Mouse (Mus musculus): ENCODE measurements around the gene Gmnn.
"Not testable (repeated sequence)": the region's sequence is repeated elsewhere in the genome, so short reads cannot be mapped to it uniquely, and the experiment has no call there.

Gmnn gene

DNA sequence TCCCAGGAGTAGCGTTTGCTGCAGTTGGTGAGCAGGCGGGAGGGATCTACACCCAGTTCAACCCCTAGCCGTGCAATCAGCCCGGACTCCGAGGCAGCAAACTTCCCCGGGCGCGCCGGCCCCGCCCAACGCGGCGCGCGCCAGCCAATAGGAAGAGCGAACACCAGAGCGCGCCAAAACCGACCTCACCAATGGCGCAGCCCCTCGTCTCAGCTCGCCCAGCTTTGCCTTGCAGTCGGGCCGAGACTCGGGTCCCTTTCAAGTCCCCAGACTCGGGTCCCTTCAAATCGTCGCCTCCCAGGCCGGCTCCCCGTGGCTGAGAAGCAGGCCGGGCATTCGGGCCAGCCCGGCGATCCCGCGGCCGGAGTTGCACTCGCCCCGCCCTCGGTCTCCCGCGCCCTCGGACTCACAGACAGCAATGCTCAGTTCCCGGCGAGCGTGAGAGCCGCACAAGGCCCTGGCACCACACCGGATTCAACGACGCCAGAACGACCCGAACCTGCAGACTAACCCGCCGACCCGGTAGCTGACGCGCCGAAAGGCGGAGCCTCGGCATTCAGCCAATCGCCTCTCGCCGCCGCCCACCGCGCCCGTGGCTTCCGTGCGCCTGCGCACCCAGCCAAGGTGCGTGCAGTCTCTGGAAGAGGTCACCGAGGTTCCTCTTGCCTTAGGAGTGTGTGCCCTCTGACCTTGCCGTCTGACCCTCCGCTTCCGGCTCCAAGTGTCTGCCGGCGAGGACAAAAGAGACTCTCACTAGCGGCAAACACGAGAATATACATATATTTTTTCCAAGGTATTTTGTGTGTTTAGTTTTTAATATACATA lies at the start of gene Gmnn:
Gene Gmnn, minus strand, starts transcription at position 521 of the 825 bp plus-strand sequence.
- peak; percentile 87 to 94 for DNase-seq

- DNase-seq = peak; percentile 64 to 75
Observed at GRCm38 (mm10) chr13:24806079-24806478, 44.4 kb upstream of the Gmnn start.

- DNase-seq = no peak
Observed at GRCm38 (mm10) chr13:24803196-24803595, 41.5 kb upstream of the Gmnn start.

DNA sequence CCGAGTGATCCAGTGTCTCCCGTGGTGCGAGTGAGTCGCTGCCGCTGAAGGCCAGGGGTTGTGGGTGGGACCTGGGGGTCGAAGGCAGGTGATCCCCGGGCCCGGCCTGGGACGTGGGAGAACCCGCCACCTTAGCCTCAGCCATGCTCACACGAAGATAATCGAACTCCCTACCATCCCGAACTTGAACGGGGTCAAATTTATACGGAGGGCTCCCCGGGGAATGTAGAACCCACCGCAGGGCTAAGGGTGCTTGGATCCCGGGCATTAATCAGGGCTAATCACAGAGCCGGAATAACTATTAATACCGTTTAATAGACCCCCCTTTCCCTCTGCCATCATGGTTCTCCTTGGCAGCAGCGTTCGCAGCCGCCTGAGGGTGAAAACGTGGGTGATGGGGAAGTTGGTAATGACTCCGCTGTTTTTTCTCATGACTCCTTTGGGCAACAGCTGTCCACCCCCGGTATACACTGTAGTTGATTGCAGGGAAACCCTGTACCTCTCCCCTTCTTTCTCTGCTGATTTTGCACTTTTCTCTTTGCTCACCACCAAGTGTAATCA lies 40.5 kb upstream of the Gmnn start:
- DNase-seq = peak in 1 of 2 experiments; percentile 37

GRCm38 (mm10) chr13:24801308-24801921 lies 39.7 kb upstream of the Gmnn start, which contains the start of gene BC005537:
BC005537 (plus strand) TSS chr13:24801657.
- peak in 1 of 2 experiments; percentile 63 for DNase-seq

- DNase-seq = peak; percentile 98 to 99
Observed at GRCm38 (mm10) chr13:24800674-24801307, 39.1 kb upstream of the Gmnn start.

GRCm38 (mm10) chr13:24799925-24800673 lies 38.4 kb upstream of the Gmnn start:
- peak; percentile 45 to 53 for DNase-seq

DNA sequence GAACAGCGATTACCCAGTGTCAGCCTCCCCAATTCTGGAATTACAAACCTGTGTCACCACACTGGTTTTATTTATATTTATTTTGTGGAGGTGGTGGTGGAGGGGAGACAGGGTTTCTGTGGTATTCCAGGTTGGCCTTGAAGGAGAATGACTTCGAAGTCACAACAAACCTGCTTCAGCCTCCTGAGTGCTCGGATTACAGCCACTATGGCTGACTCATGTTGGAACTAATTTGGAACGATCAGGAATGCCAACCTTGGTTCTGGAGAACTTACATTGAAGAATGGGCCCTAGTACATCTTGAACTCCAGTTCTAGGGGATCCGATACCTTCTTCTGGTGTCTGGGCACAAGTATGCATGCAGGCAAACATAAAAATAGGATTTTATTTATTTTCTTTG lies 37.7 kb upstream of the Gmnn start:
- no peak for DNase-seq

- DNase-seq = no peak
Observed at GRCm38 (mm10) chr13:24798686-24799085, 37.0 kb upstream of the Gmnn start.

DNA sequence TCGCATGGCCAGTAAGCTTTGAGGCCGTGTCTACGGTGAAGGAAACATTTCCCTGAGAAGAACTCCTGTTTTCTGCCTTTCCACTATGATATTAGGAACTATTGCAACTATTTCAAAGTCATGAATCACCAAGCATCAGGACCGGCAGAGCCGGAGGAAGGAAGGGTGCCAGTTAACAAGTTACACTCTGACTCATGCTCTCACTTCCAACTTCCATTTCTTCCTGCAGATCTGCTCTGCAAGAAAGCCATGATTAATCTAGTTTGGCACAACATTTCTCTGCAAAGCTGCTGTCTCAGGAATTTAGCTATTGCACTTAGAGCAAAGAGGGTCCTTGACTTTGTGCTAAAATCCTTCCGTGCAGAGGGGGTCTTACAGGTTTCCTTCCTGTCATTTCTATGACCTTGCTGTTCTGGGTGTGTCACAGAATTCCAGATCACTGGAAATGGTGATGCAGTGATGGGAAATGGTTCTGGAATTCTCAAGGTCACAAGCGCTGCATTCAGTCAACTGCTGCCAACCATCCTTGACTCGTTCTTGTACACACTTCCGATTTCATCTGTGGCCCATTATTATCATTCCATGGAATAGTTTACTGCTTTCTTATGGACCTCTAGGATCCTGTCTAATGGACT lies 30.8 kb upstream of the Gmnn start:
- no peak for DNase-seq

GRCm38 (mm10) chr13:24791349-24791748 lies 29.6 kb upstream of the Gmnn start:
- no peak for DNase-seq

DNA sequence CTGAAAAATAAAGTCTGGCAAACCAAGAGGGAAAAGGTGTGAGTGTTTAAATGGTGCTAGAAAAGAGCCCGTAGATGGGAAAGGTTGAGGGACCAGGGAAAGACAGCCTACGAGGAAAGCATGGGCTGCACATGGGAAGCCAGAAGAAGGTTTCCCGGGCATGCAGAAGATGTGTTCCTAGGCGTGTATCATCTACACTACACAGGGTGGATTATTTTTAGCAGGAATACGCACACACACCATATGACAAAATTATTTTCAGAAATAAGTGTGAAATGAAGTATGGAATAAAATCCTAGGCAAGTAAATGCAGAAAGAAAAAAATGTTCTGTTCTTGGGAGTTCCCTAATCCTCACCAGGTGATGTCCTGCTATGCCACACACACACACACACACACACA lies 25.8 kb upstream of the Gmnn start:
- DNase-seq = no peak

DNA sequence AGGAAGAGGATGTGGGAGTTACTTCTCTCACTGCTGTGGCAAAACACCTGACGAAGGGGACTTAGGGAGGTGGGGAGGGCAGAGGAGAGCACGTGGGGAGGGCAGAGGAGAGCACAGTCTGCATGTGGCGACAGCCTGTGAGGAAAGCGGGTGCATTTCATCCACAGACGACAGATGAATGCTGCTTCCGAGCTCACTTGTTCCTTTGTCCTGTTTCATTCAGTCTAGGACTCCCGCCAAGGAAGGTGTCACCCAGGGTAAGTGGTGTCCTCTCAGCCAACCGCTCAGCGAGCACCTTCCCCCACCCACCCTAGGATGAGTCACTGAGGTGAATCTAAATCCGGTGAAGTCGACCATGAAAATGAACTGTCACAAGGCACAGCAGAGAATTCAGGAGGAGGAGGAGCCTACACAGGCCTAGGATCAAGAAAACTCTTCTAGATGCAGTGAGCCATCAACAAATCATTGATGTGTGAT lies 24.3 kb upstream of the Gmnn start:
- peak; percentile 70 to 78 for DNase-seq

GRCm38 (mm10) chr13:24781916-24782315 lies 20.2 kb upstream of the Gmnn start:
- peak in 1 of 2 experiments; percentile 28 for DNase-seq

GRCm38 (mm10) chr13:24778706-24779380 lies 17.1 kb upstream of the Gmnn start:
- DNase-seq = no peak

DNA sequence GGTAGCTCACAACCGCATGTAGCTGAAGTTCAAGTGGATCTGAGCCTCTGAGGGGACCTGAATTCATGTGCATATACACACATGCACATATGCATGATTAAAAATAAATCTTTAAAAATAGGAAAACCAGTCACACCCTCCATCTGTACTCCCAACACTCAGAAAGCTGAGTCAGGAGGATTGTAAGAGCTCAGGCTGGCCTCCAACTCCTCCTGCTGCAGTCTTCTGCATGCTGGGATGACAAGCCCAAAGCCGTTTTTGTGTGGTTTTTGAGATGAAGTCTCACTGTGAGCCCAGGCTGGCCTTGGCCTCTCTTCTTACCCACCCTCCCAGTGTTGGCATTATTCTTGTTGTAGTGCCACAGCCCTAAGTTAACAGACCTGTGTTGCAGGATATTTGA lies 16.3 kb upstream of the Gmnn start:
- DNase-seq = no peak

DNA sequence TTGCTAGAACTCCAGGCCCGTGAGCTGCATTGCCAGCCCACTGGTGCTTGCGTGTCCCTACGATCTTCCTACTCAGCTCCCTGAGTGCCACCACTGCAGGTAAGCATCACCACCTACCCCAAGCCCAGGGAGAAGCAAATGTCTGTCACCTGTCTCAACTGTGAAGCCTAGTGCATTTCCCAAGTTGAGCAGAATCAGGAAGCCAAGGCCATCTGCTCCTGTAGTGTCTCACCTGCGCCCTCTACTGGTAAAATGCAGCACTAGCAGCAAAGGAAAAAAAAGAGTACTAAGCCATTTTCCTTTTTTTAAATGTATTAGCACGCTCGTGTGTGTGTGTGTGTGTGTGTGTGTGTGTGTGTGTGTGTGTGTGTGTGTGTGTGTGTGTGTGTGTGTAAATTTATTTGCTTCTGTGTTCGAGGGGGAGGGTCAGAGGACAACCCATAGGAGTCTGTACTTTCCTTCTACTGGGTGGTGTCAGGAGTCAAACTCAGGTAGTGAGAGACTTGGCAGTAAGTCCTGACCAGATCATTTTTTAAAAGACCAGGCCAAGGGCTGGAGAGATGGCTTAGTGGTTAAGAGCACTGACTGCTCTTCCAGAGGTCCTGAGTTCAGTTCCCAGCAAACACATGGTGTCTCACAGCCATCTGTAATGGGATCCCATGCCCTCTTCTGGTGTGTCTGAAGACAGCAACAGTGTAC lies 14.6 kb upstream of the Gmnn start:
- DNase-seq = peak; percentile 64 to 70

GRCm38 (mm10) chr13:24771482-24771881 lies 9.8 kb upstream of the Gmnn start:
- not testable (repeated sequence) for DNase-seq

- not testable (repeated sequence) for DNase-seq
Observed at GRCm38 (mm10) chr13:24767809-24768208, 6.1 kb upstream of the Gmnn start.

- DNase-seq = no peak
Observed at GRCm38 (mm10) chr13:24762254-24762653, 531 bp upstream of the Gmnn start.

- DNase-seq = no peak
Observed at GRCm38 (mm10) chr13:24761083-24761402, 680 bp downstream of the Gmnn start.

Data from kidney, postnatal 36 days (tissue).